Mouse (Mus musculus) hindbrain, postnatal 0 days (tissue): ENCODE measurements around the gene Aqp7. TPM values are rescaled to one million over a fixed set of nuclear protein-coding genes. Genes with fewer than 3 reads are reported as not detected.

Experiments used
- ATAC-seq: fragments of 200-750 bp; cut with Nextera tagmentation; 2 replicates; pipeline ENCODE4 v1.8.0; 2017; ENCODE audit warnings: mild to moderate bottlenecking, moderate TSS enrichment, moderate library complexity
- DNase-seq: peaks from one replicate; pipeline ENCODE4 v3.0.0-alpha.2; 2015; ENCODE audit warnings: low spot score
- H3K27ac ChIP-seq: fragments of 300-500 bp; sonication (generic); 2 replicates; pipeline ENCODE4 v1.5.1; 2014; ENCODE audit warnings: mild to moderate bottlenecking
- H3K27me3 ChIP-seq: fragments of 300-500 bp; sonication (generic); 2 replicates; pipeline ENCODE4 v1.6.1; 2014; ENCODE audit warnings: low read length, mixed read lengths; ENCODE audit not compliant: insufficient read depth
- H3K36me3 ChIP-seq: fragments of 300-500 bp; sonication (generic); 2 replicates; pipeline ENCODE4 v1.6.1; 2014; ENCODE audit warnings: low read length, mixed read lengths; ENCODE audit not compliant: insufficient read depth
- H3K4me1 ChIP-seq: fragments of 300-500 bp; sonication (generic); 2 replicates; pipeline ENCODE4 v1.6.1; 2014; ENCODE audit warnings: antibody characterized with exemption, low read length, mixed read lengths; ENCODE audit not compliant: insufficient read depth
- H3K4me2 ChIP-seq: fragments of 300-500 bp; sonication (generic); 2 replicates; pipeline ENCODE4 v1.6.1; 2014; ENCODE audit warnings: low read depth, mild to moderate bottlenecking, low read length, moderate library complexity, mixed read lengths
- H3K4me3 ChIP-seq: fragments of 300-500 bp; sonication (generic); 2 replicates; pipeline ENCODE4 v1.5.1; 2014; ENCODE audit warnings: low read length
- H3K9ac ChIP-seq: fragments of 300-500 bp; sonication (generic); replicated peaks from 2 replicates; pipeline ENCODE4 v1.6.1; 2014; ENCODE audit warnings: mild to moderate bottlenecking, low read length, moderate library complexity, mixed read lengths
- H3K9me3 ChIP-seq: fragments of 300-500 bp; sonication (generic); 2 replicates; pipeline ENCODE4 v1.6.1; 2016; ENCODE audit warnings: low read length, mixed read lengths
- CTCF ChIP-seq: IDR thresholded peaks from 2 replicates; pipeline ENCODE4 v1.5.1; 2016; ENCODE audit warnings: antibody characterized with exemption, control low read depth, low read depth
- whole genome bisulfite sequencing: fragments of 180-500 bp; shearing (Covaris S2); extraction: QIAGEN DNeasy Blood & Tissue Kit; methylation state at CpG from one replicate; pipeline ENCODE4 v1.1.7; 2014; 5-methylcytosine and 5-hydroxymethylcytosine counted together
- microRNA-seq, 2 experiments: library from miRNA; unstranded; fragments of <30 nt; microRNA quantifications; one replicate each; pipeline ENCODE4; 2016
- polyA plus RNA-seq: library from polyadenylated mRNA; unstranded; fragments of >200 nt; fragmentation: Nextera tagmentation; extraction: Ambion mirVana; gene quantifications from 2 replicates; pipeline ENCODE4 v1.2.1, GENCODE M21; 2015
- total RNA-seq: library from RNA; depleted of rRNA; stranded (reverse); fragments of >200 nt; gene quantifications from 2 replicates; pipeline ENCODE4 v1.2.3, GENCODE M21; 2014; rRNA removed

Gene Aqp7
- total and polyA plus RNA-seq, 2 experiments from 2014 or later = 0.06 TPM; not detected in 1

DNA sequence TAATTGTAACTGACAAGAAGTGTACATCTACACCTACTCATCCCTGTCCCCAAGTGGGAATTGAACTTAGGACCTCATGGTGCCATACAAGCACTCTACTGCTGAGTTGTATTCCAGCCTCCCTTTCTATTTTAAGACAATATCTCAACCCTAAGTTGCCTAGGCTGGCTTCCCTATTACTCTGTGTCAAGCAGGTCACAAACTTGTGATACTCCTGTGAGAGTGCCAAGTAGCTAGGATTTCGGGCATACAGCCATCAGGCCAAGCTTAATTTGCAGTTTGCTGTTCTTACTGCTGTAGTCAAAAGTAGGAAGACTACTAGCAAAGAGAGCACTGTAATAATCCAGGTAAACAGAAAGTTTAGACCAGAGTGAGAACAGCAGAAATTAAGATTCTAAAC, 64.3 kb downstream of the Aqp7 start:
- WGBS = 88% methylated on average over 1 of the region's 1 CpGs
- Histone ChIP-seq H3K4me3 (no peak overlapping the region), H3K27me3 (no peaks in the 10 kb centered on the region), H3K9ac (no peak overlapping the region), H3K36me3 (peaks cover 36% of the 10 kb centered on the region), H3K4me1 (no peaks in the 10 kb centered on the region), H3K27ac (no peak overlapping the region), H3K9me3 (no peaks in the 10 kb centered on the region), H3K4me2 (no peak overlapping the region)
- no peak for DNase-seq
- no peak for ATAC-seq
- no peak for TF ChIP-seq CTCF

Small RNA genes within 50 kb of the gene (microRNA-seq; reads per million reads assigned to microRNA genes)
- 4.2 to 7.2 reads per million in 2 experiments for gene Mir3094

Other genes starting within 250 kb of the Aqp7 start
- gene B4galt1, start 194.1 kb downstream of the Aqp7 start, total RNA-seq = 14.5 and 14.8 TPM in 2 replicates
- gene B4galt1, start 194.1 kb downstream of the Aqp7 start, polyA plus RNA-seq = 7.1 and 7.6 TPM in 2 replicates
- not detected in 2 replicates for gene Spink4, start 128.1 kb downstream of the Aqp7 start, total RNA-seq
- gene Spink4, start 128.1 kb downstream of the Aqp7 start, polyA plus RNA-seq = not detected in 2 replicates
- 57.1 and 78.9 TPM in 2 replicates for gene Bag1, start 99.8 kb downstream of the Aqp7 start, total RNA-seq
- gene Bag1, start 99.8 kb downstream of the Aqp7 start, polyA plus RNA-seq = 183 and 195 TPM in 2 replicates
- gene Chmp5, start 99.7 kb downstream of the Aqp7 start, total RNA-seq = 34.4 and 37.0 TPM in 2 replicates
- 131 and 137 TPM in 2 replicates for gene Chmp5, start 99.7 kb downstream of the Aqp7 start, polyA plus RNA-seq
- 51.9 and 58.6 TPM in 2 replicates for gene Nfx1, start 77.2 kb downstream of the Aqp7 start, total RNA-seq
- 63.8 and 66.0 TPM in 2 replicates for gene Nfx1, start 77.2 kb downstream of the Aqp7 start, polyA plus RNA-seq
- 0.16 and 0.65 TPM in 2 replicates for gene Aqp3, start 50.0 kb upstream of the Aqp7 start, total RNA-seq
- 0.19 and 0.29 TPM in 2 replicates for gene Aqp3, start 50.0 kb upstream of the Aqp7 start, polyA plus RNA-seq
- gene Nol6, start 76.3 kb upstream of the Aqp7 start, total RNA-seq = 67.2 and 70.2 TPM in 2 replicates
- gene Nol6, start 76.3 kb upstream of the Aqp7 start, polyA plus RNA-seq = 28.4 and 32.4 TPM in 2 replicates
- 27.2 and 30.2 TPM in 2 replicates for gene Ube2r2, start 87.6 kb upstream of the Aqp7 start, total RNA-seq
- gene Ube2r2, start 87.6 kb upstream of the Aqp7 start, polyA plus RNA-seq = 47.5 and 47.9 TPM in 2 replicates
- gene Ubap2, start 227.0 kb upstream of the Aqp7 start, total RNA-seq = 19.3 and 33.8 TPM in 2 replicates
- gene Ubap2, start 227.0 kb upstream of the Aqp7 start, polyA plus RNA-seq = 27.2 and 31.0 TPM in 2 replicates